Mouse (Mus musculus): ENCODE data around the gene Tnfrsf8. TPM values are rescaled to one million over a fixed set of nuclear protein-coding genes. Genes with fewer than 3 reads are reported as not detected.

Tnfrsf8 gene
- polyA plus RNA-seq, 1 experiment from 2014 or later = 0.32 TPM

- ATAC-seq (ENCODE audit: low FRiP score) = no peak
- no peaks in the 10 kb centered on the region for H3K9me3 ChIP-seq (ENCODE audit: control insufficient read depth, low read length)
- no peak for DNase-seq (ENCODE audit: low spot score)
- no peak overlapping the region for H3K27ac ChIP-seq (ENCODE audit: low read depth, low read length)
- H3K36me3 ChIP-seq (ENCODE audit: control insufficient read depth, insufficient read depth, low read length) = no peaks in the 10 kb centered on the region
- WGBS = 84% methylated on average over 8 of the region's 8 CpGs
- H3K9ac ChIP-seq (ENCODE audit: low read depth, low read length) = no peak overlapping the region
- no peak overlapping the region for H3K4me3 ChIP-seq (ENCODE audit: low read depth, low read length)
- H3K27me3 ChIP-seq (ENCODE audit: control insufficient read depth, insufficient read depth, low read length) = no peaks in the 10 kb centered on the region
- H3K4me2 ChIP-seq (replicated peaks; ENCODE audit: low read depth, low read length) = no peak overlapping the region
- H3K4me1 ChIP-seq (replicated peaks; ENCODE audit: control insufficient read depth, insufficient read depth, low read length) = no peaks in the 10 kb centered on the region
These were observed 92.9 kb downstream of the Tnfrsf8 start for GRCm38 (mm10) chr4:145222064-145222463.

GRCm38 (mm10) chr4:145221379-145221778, 93.6 kb downstream of the Tnfrsf8 start:
- WGBS = 76% methylated on average over 2 of the region's 2 CpGs
- Histone ChIP-seq H3K4me2 (replicated peaks; ENCODE audit: low read depth, low read length) (no peak overlapping the region), H3K9me3 (ENCODE audit: control insufficient read depth, low read length) (no peaks in the 10 kb centered on the region), H3K36me3 (ENCODE audit: control insufficient read depth, insufficient read depth, low read length) (no peaks in the 10 kb centered on the region), H3K9ac (ENCODE audit: low read depth, low read length) (no peak overlapping the region), H3K27me3 (ENCODE audit: control insufficient read depth, insufficient read depth, low read length) (no peaks in the 10 kb centered on the region), H3K27ac (ENCODE audit: low read depth, low read length) (no peak overlapping the region), H3K4me1 (replicated peaks; ENCODE audit: control insufficient read depth, insufficient read depth, low read length) (no peaks in the 10 kb centered on the region), H3K4me3 (ENCODE audit: low read depth, low read length) (no peak overlapping the region)
- ATAC-seq (ENCODE audit: low FRiP score) (no peak), DNase-seq (ENCODE audit: low spot score) (no peak)

GRCm38 (mm10) chr4:145220001-145220400, 95.0 kb downstream of the Tnfrsf8 start:
- no peak overlapping the region for H3K4me2 ChIP-seq (replicated peaks; ENCODE audit: low read depth, low read length)
- DNase-seq (ENCODE audit: low spot score) = no peak
- H3K27ac ChIP-seq (ENCODE audit: low read depth, low read length) = no peak overlapping the region
- 72% methylated on average over 1 of the region's 1 CpGs for WGBS
- no peak for ATAC-seq (ENCODE audit: low FRiP score)
- no peak overlapping the region for H3K4me3 ChIP-seq (ENCODE audit: low read depth, low read length)
- H3K9ac ChIP-seq (ENCODE audit: low read depth, low read length) = no peak overlapping the region
- no peaks in the 10 kb centered on the region for H3K4me1 ChIP-seq (replicated peaks; ENCODE audit: control insufficient read depth, insufficient read depth, low read length)
- H3K9me3 ChIP-seq (ENCODE audit: control insufficient read depth, low read length) = no peaks in the 10 kb centered on the region
- H3K36me3 ChIP-seq (ENCODE audit: control insufficient read depth, insufficient read depth, low read length) = no peaks in the 10 kb centered on the region
- no peaks in the 10 kb centered on the region for H3K27me3 ChIP-seq (ENCODE audit: control insufficient read depth, insufficient read depth, low read length)

- Histone ChIP-seq H3K27ac (ENCODE audit: low read depth, low read length) (no peak overlapping the region), H3K9me3 (ENCODE audit: control insufficient read depth, low read length) (no peaks in the 10 kb centered on the region), H3K9ac (ENCODE audit: low read depth, low read length) (no peak overlapping the region), H3K27me3 (ENCODE audit: control insufficient read depth, insufficient read depth, low read length) (no peaks in the 10 kb centered on the region), H3K4me3 (ENCODE audit: low read depth, low read length) (no peak overlapping the region), H3K4me1 (replicated peaks; ENCODE audit: control insufficient read depth, insufficient read depth, low read length) (no peaks in the 10 kb centered on the region), H3K36me3 (ENCODE audit: control insufficient read depth, insufficient read depth, low read length) (no peaks in the 10 kb centered on the region), H3K4me2 (replicated peaks; ENCODE audit: low read depth, low read length) (no peak overlapping the region)
- ATAC-seq (ENCODE audit: low FRiP score) (no peak), DNase-seq (ENCODE audit: low spot score) (no peak)
- WGBS = 66% methylated on average over 15 of the region's 15 CpGs
These were observed 95.6 kb downstream of the Tnfrsf8 start for GRCm38 (mm10) chr4:145219240-145219985.

GRCm38 (mm10) chr4:145217837-145218236, 97.1 kb downstream of the Tnfrsf8 start:
- 76% methylated on average over 5 of the region's 5 CpGs for WGBS
- DNase-seq (ENCODE audit: low spot score) (no peak), ATAC-seq (ENCODE audit: low FRiP score) (no peak)
- no peak overlapping the region for H3K27ac ChIP-seq (ENCODE audit: low read depth, low read length)
- H3K4me1 ChIP-seq (replicated peaks; ENCODE audit: control insufficient read depth, insufficient read depth, low read length) = no peaks in the 10 kb centered on the region
- no peaks in the 10 kb centered on the region for H3K36me3 ChIP-seq (ENCODE audit: control insufficient read depth, insufficient read depth, low read length)
- H3K4me2 ChIP-seq (replicated peaks; ENCODE audit: low read depth, low read length) = no peak overlapping the region
- no peaks in the 10 kb centered on the region for H3K9me3 ChIP-seq (ENCODE audit: control insufficient read depth, low read length)
- H3K27me3 ChIP-seq (ENCODE audit: control insufficient read depth, insufficient read depth, low read length) = no peaks in the 10 kb centered on the region
- H3K4me3 ChIP-seq (ENCODE audit: low read depth, low read length) = no peak overlapping the region
- H3K9ac ChIP-seq (ENCODE audit: low read depth, low read length) = no peak overlapping the region

Other genes with a start within 250 kb of the Tnfrsf8 start
- 10.6 and 15.2 TPM in 2 replicates for gene Vps13d, start 120.2 kb downstream of the Tnfrsf8 start, polyA plus RNA-seq (2014; fragmentation: Nextera tagmentation; extraction: Ambion mirVana)
- 1.6 and 1.8 TPM in 2 replicates for gene Tnfrsf1b, start 68.3 kb downstream of the Tnfrsf8 start, polyA plus RNA-seq (2014; fragmentation: Nextera tagmentation; extraction: Ambion mirVana)
- gene Zfp990, start 195.6 kb upstream of the Tnfrsf8 start, polyA plus RNA-seq (2014; fragmentation: Nextera tagmentation; extraction: Ambion mirVana) = 0.08 TPM in 1 of 2 replicates, not detected in the other

Data from hindbrain, embryonic 11.5 days (tissue).